Mouse (Mus musculus) myocyte (in vitro differentiated cells): ENCODE measurements around the gene Loxl4. TPM values are rescaled to one million over a fixed set of nuclear protein-coding genes. Genes with fewer than 3 reads are reported as not detected.

ENCODE experiments used
- H3K27me3 ChIP-seq: one replicate; pipeline ENCODE4 v1.6.1; 2011; ENCODE audit not compliant: control insufficient read depth, insufficient read depth, insufficient read length
- H3K36me3 ChIP-seq: one replicate; pipeline ENCODE4 v1.6.1; 2011; ENCODE audit not compliant: control insufficient read depth, insufficient read depth
- H3K4me2 ChIP-seq: one replicate; pipeline ENCODE4 v1.6.1; 2011; ENCODE audit warnings: low read depth, control low read depth
- H3K4me3 ChIP-seq: one replicate; pipeline ENCODE4 v1.5.1; 2011; ENCODE audit warnings: mild to moderate bottlenecking, control low read depth, moderate library complexity
- H3K79me2 ChIP-seq: one replicate; pipeline ENCODE4 v1.6.1; 2011; ENCODE audit not compliant: control insufficient read depth, insufficient read depth
- H3ac ChIP-seq: one replicate; pipeline ENCODE4 v1.6.1; 2011; ENCODE audit not compliant: control insufficient read depth, insufficient read length
- CEBPB ChIP-seq: IDR thresholded peaks from 2 replicates; pipeline ENCODE4 v1.6.1; 2011; ENCODE audit warnings: mild to moderate bottlenecking, moderate library complexity; ENCODE audit not compliant: poor library complexity, insufficient read depth, severe bottlenecking
- E2F4 ChIP-seq: IDR thresholded peaks from one replicate; pipeline ENCODE4 v1.6.1; 2011; ENCODE audit warnings: mild to moderate bottlenecking, control low read depth, moderate library complexity; ENCODE audit not compliant: insufficient read depth
- MAX ChIP-seq: IDR thresholded peaks from one replicate; pipeline ENCODE4 v1.6.1; 2011; ENCODE audit warnings: low read depth, mild to moderate bottlenecking, control low read depth
- MYOD1 ChIP-seq, 3 experiments: IDR thresholded peaks; one replicate each; pipeline ENCODE4 v1.6.1; 2011; ENCODE audit warnings: control low read depth in 2 of 3, low read depth in 2 of 3, mild to moderate bottlenecking in 2 of 3, moderate library complexity in 1 of 3; ENCODE audit not compliant: insufficient read length in 2 of 3, control insufficient read depth in 1 of 3
- MYOG ChIP-seq, 3 experiments: IDR thresholded peaks; one replicate each; pipeline ENCODE4 v1.6.1; 2011; ENCODE audit warnings: control low read depth in 2 of 3, low read depth in 2 of 3, mild to moderate bottlenecking in 2 of 3; ENCODE audit not compliant: insufficient read length in 2 of 3, control insufficient read depth in 1 of 3, insufficient read depth in 1 of 3
- POLR2A ChIP-seq: IDR thresholded peaks from one replicate; pipeline ENCODE4 v1.6.1; 2011; ENCODE audit warnings: low read depth, mild to moderate bottlenecking, control low read depth, moderate library complexity; ENCODE audit not compliant: insufficient read length
- POLR2AphosphoS2 ChIP-seq: IDR thresholded peaks from one replicate; pipeline ENCODE4 v1.6.1; 2011; ENCODE audit warnings: low read depth, control low read depth; ENCODE audit not compliant: insufficient read length
- REST ChIP-seq: IDR thresholded peaks from one replicate; pipeline ENCODE4 v1.6.1; 2011; ENCODE audit warnings: mild to moderate bottlenecking, control low read depth, moderate library complexity; ENCODE audit not compliant: insufficient read depth, insufficient read length
- SRF ChIP-seq: IDR thresholded peaks from one replicate; pipeline ENCODE4 v1.6.1; 2011; ENCODE audit warnings: low read depth; ENCODE audit not compliant: control insufficient read depth, insufficient read length
- TCF12 ChIP-seq: IDR thresholded peaks from one replicate; pipeline ENCODE4 v1.6.1; 2011; ENCODE audit warnings: mild to moderate bottlenecking, control low read depth; ENCODE audit not compliant: poor library complexity, insufficient read depth, severe bottlenecking
- TCF3 ChIP-seq: IDR thresholded peaks from one replicate; pipeline ENCODE4 v1.6.1; 2011; ENCODE audit warnings: low read depth, control low read depth; ENCODE audit not compliant: insufficient read length
- USF1 ChIP-seq: IDR thresholded peaks from one replicate; pipeline ENCODE4 v1.6.1; 2011; ENCODE audit warnings: low read depth, mild to moderate bottlenecking, control low read depth, moderate library complexity
- polyA plus RNA-seq: library from polyadenylated mRNA; unstranded; fragments of >200 nt; fragmentation: generic; extraction: Trizol; gene quantifications from one replicate; pipeline ENCODE4 v1.2.1, GENCODE M21; 2012; ENCODE audit warnings: missing spikeins

The Loxl4 gene
- polyA plus RNA-seq, 1 experiment: 4.9 TPM

DNA sequence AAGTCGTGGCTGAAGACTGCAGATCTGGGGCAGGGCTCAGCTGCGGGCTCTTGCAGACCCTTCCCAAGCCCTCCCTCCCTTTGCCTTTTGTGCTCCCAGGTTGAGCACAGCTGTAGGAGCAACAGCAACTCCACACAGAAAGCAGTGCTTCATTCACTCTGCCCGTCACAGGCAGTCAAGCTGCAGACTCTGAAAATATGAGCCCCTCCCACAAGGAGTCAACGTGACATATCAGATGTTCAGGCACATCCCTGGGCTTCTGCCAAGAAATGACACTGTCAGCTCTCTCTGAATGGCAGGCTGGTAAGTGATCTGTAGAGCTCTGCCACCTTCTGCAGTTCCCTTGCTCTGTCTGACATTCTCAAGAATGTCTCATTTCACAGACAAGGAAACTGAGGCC, 45.2 kb upstream of the Loxl4 start:
- Histone ChIP-seq H3K36me3 (no peaks in the 10 kb centered on the region), H3ac (no peak overlapping the region)

DNA sequence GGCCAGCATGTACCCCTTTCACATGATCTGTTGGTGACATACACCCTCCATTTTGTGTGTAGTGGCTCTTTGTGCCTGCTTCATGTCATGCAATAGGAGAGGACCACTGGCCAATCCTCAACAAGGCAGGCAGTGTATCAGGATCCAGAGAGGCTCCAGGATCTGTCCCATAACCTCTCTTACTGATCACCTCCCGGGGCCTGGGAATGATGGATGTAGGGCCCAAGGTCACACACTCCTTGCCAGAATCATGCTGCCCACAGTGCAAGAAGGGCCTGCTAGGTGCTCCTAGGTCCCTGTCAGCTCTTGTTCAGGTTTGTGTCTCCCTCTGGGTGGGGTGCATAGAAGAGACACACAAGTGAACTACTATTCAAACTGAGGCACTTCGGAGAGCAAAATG, 44.7 kb upstream of the Loxl4 start:
- Histone ChIP-seq H3ac (no peak overlapping the region), H3K4me3 (no peak overlapping the region), H3K27me3 (peaks cover 4% of the 10 kb centered on the region), H3K4me2 (no peak overlapping the region), H3K36me3 (no peaks in the 10 kb centered on the region), H3K79me2 (no peaks in the 10 kb centered on the region)
- no peak for TF ChIP-seq MYOG (IDR thresholded peaks at IDR 0.05; ENCODE audit: control insufficient read depth in 1 of 3, insufficient read depth in 1 of 3, insufficient read length in 2 of 3, low read depth in 2 of 3)
- no peak for TF ChIP-seq POLR2AphosphoS2
- no peak for TF ChIP-seq CEBPB
- TF ChIP-seq USF1: no peak
- TF ChIP-seq TCF12: no peak
- TF ChIP-seq E2F4: no peak
- no peak for TF ChIP-seq MAX
- TF ChIP-seq MYOD1 (IDR thresholded peaks at IDR 0.05; ENCODE audit: control insufficient read depth in 1 of 3, insufficient read length in 2 of 3, low read depth in 2 of 3): no peak
- TF ChIP-seq REST: no peak
- no peak for TF ChIP-seq POLR2A

More for the DNA sequence above, 45.2 kb upstream of the Loxl4 start:
- TF ChIP-seq CEBPB (no peak), POLR2AphosphoS2 (no peak), MYOD1 (IDR thresholded peaks at IDR 0.05; ENCODE audit: control insufficient read depth in 1 of 3, insufficient read length in 2 of 3, low read depth in 2 of 3) (no peak), TCF12 (no peak), USF1 (no peak), MYOG (IDR thresholded peaks at IDR 0.05; ENCODE audit: control insufficient read depth in 1 of 3, insufficient read depth in 1 of 3, insufficient read length in 2 of 3, low read depth in 2 of 3) (no peak), POLR2A (no peak), E2F4 (no peak), REST (no peak), MAX (no peak), TCF3 (no peak), SRF (no peak)
- Histone ChIP-seq H3K4me2 (no peak overlapping the region), H3K27me3 (no peaks in the 10 kb centered on the region), H3K79me2 (no peaks in the 10 kb centered on the region), H3K4me3 (no peak overlapping the region)

- no peaks in the 10 kb centered on the region for H3K36me3 ChIP-seq
- TF ChIP-seq SRF: no peak
- no peak for TF ChIP-seq POLR2A
- TF ChIP-seq POLR2AphosphoS2: no peak
- no peak for TF ChIP-seq E2F4
- TF ChIP-seq CEBPB: no peak
- TF ChIP-seq MYOD1 (IDR thresholded peaks at IDR 0.05; ENCODE audit: control insufficient read depth in 1 of 3, insufficient read length in 2 of 3, low read depth in 2 of 3): no peak
- TF ChIP-seq MAX: no peak
- TF ChIP-seq USF1: no peak
- TF ChIP-seq TCF3: no peak
Measured at GRCm38 (mm10) chr19:42655006-42655405, 42.4 kb upstream of the Loxl4 start.

GRCm38 (mm10) chr19:42653091-42653490, 40.5 kb upstream of the Loxl4 start:
- H3ac ChIP-seq: no peak overlapping the region
- no peak for TF ChIP-seq TCF12
- TF ChIP-seq MYOG (IDR thresholded peaks at IDR 0.05; ENCODE audit: control insufficient read depth in 1 of 3, insufficient read depth in 1 of 3, insufficient read length in 2 of 3, low read depth in 2 of 3): no peak
- TF ChIP-seq USF1: no peak
- TF ChIP-seq POLR2A: no peak
- TF ChIP-seq SRF: no peak
- TF ChIP-seq CEBPB: no peak
- no peak for TF ChIP-seq MAX
- TF ChIP-seq MYOD1 (IDR thresholded peaks at IDR 0.05; ENCODE audit: control insufficient read depth in 1 of 3, insufficient read length in 2 of 3, low read depth in 2 of 3): no peak
- H3K4me2 ChIP-seq: no peak overlapping the region
- H3K4me3 ChIP-seq: no peak overlapping the region
- peaks cover 22% of the 10 kb centered on the region for H3K27me3 ChIP-seq
- no peaks in the 10 kb centered on the region for H3K79me2 ChIP-seq
- H3K36me3 ChIP-seq: no peaks in the 10 kb centered on the region

More at GRCm38 (mm10) chr19:42655006-42655405, 42.4 kb upstream of the Loxl4 start:
- no peak overlapping the region for H3K4me3 ChIP-seq
- H3K27me3 ChIP-seq: peaks cover 17% of the 10 kb centered on the region
- H3K4me2 ChIP-seq: no peak overlapping the region
- no peaks in the 10 kb centered on the region for H3K79me2 ChIP-seq
- H3ac ChIP-seq: no peak overlapping the region

- H3ac ChIP-seq: no peak overlapping the region
- no peak overlapping the region for H3K4me2 ChIP-seq
- H3K79me2 ChIP-seq: no peaks in the 10 kb centered on the region
- no peak overlapping the region for H3K4me3 ChIP-seq
- H3K36me3 ChIP-seq: no peaks in the 10 kb centered on the region
- peaks cover 22% of the 10 kb centered on the region for H3K27me3 ChIP-seq
- TF ChIP-seq SRF (no peak), TCF3 (no peak), MAX (no peak), POLR2AphosphoS2 (no peak), CEBPB (no peak), E2F4 (no peak), POLR2A (no peak)
Measured at GRCm38 (mm10) chr19:42652425-42652824, 39.8 kb upstream of the Loxl4 start.
